ENCODE assay signal across 20 mouse cellular contexts in the genomic region with DNA sequence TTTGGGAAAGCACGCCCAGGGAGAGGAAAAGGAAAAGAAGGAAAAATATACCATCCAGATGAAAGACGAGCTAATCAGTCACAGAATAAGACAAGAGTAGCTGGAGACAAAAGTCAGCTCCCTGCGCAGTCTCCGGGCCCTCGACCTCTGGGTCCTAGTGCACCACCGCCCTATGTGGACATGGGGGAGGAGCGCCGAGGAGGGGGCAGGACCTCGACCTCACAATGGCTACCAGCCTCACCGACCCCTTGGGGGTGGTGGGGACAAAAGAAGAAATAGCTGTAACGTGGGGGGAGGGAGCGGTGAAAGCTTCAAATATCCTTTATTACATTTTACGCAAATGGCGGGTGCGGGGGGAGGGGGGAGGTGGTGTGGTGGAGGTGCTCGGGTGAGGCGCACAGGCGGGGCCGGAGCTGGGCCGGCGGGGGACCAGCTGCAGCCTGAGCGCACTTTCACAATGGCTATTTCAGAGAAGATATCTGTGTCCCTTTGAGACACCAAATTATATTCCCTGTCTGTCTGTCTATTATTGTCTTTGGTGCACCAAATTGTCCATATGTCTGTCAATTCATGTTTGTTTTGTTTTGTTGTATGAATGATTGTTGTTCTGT. TPM values are rescaled to one million over a fixed set of nuclear protein-coding genes. Genes with fewer than 3 reads are reported as not detected.
DNase-seq lines count a peak whose midpoint lies in the region; ATAC-seq and TF ChIP-seq lines count a peak whose summit lies in the region.
"Had no signal": no experiment of that assay in that cellular context is flagged by ENCODE, and none has a peak within 500 bp of the region (broad histone marks: within the 10 kb centered on the region; RNA-seq: fewer than 3 reads in every experiment).

No protein-coding gene starts in this region.

- no peaks in the 10 kb centered on the region for H3K27me3 ChIP-seq in forebrain, embryonic 11.5 days (ENCODE audit: control insufficient read depth, insufficient read depth, low read length)
- H3K27me3 ChIP-seq in forebrain, embryonic 10.5 days (ENCODE audit: poor library complexity, severe bottlenecking) = no peaks in the 10 kb centered on the region
- no peaks in the 10 kb centered on the region for H3K27me3 ChIP-seq in hindbrain, postnatal 0 days (ENCODE audit: insufficient read depth, low read length)
- H3K27me3 ChIP-seq: intestine, embryonic 15.5 days; limb, embryonic 15.5 days; stomach, embryonic 15.5 days had no signal

- H3K4me1 ChIP-seq in forebrain, embryonic 11.5 days (replicated peaks; ENCODE audit: control insufficient read depth, insufficient read depth, low read length) = no peaks in the 10 kb centered on the region
- H3K4me1 ChIP-seq in forebrain, embryonic 10.5 days = no peaks in the 10 kb centered on the region
- H3K4me1 ChIP-seq in hindbrain, postnatal 0 days (ENCODE audit: insufficient read depth, low read length) = no peaks in the 10 kb centered on the region
- H3K4me1 ChIP-seq: intestine, embryonic 15.5 days; limb, embryonic 15.5 days; stomach, embryonic 15.5 days had no signal

- DNase-seq in forebrain, embryonic 11.5 days (ENCODE audit: low spot score) = peak; percentile 50
- DNase-seq in forebrain, embryonic 10.5 days (ENCODE audit: extremely low spot score, low spot score) = no peak
- peak; percentile 16 for DNase-seq in ZHBTc4 (ENCODE audit: low read depth, low spot score)
- DNase-seq in cerebellum, postnatal 25 days = peak; percentile 34 to 50
- DNase-seq in hindbrain, postnatal 0 days (ENCODE audit: low spot score) = peak; percentile 38
- no peak for DNase-seq in testis, postnatal 10 days (ENCODE audit: low spot score)
- DNase-seq in gastrocnemius, adult 18-20 months (ENCODE audit: low spot score) = no peak
- DNase-seq in adrenal gland, postnatal 4 days (ENCODE audit: low spot score in 2 of 2) = no peak
- DNase-seq: B cell, adult 2 months; gastrocnemius, postnatal 10 days; kidney, postnatal 4 days; thymus, postnatal 4 days had no signal

- no peak for ATAC-seq in forebrain, embryonic 11.5 days (replicated peaks; ENCODE audit: low FRiP score)
- peak; percentile 62; the same call in 1 of the 2 replicates for ATAC-seq in hindbrain, postnatal 0 days
- ATAC-seq: intestine, embryonic 15.5 days had no signal

- no peak for TF ChIP-seq CTCF in hindbrain, postnatal 0 days (IDR thresholded peaks at IDR 0.05; ENCODE audit: low read depth)

- no peak overlapping the region for H3K27ac ChIP-seq in forebrain, embryonic 11.5 days (ENCODE audit: low read depth, low read length)
- H3K27ac ChIP-seq in forebrain, embryonic 10.5 days = no peak overlapping the region
- peak overlapping the region; percentile 20; the same call in 1 of the 2 replicates for H3K27ac ChIP-seq in hindbrain, postnatal 0 days
- H3K27ac ChIP-seq: intestine, embryonic 15.5 days; left cerebral cortex, adult 2 months; limb, embryonic 15.5 days; stomach, embryonic 15.5 days had no signal

- H3K9me3 ChIP-seq in forebrain, embryonic 11.5 days (ENCODE audit: control insufficient read depth, low read length) = no peaks in the 10 kb centered on the region; the same call in 1 of the 2 replicates
- H3K9me3 ChIP-seq in forebrain, embryonic 10.5 days = peaks cover 19% of the 10 kb centered on the region
- H3K9me3 ChIP-seq in hindbrain, postnatal 0 days (ENCODE audit: low read length) = no peaks in the 10 kb centered on the region
- H3K9me3 ChIP-seq: intestine, embryonic 15.5 days; limb, embryonic 15.5 days; stomach, embryonic 15.5 days had no signal

- no peak overlapping the region for H3K4me3 ChIP-seq in forebrain, embryonic 11.5 days (ENCODE audit: low read depth, low read length)
- no peak overlapping the region for H3K4me3 ChIP-seq in forebrain, embryonic 10.5 days
- H3K4me3 ChIP-seq in hindbrain, postnatal 0 days (ENCODE audit: low read length) = peak overlapping the region; percentile 26
- H3K4me3 ChIP-seq: intestine, embryonic 15.5 days; left cerebral cortex, adult 2 months; limb, embryonic 15.5 days; stomach, embryonic 15.5 days had no signal

- H3K36me3 ChIP-seq in forebrain, embryonic 11.5 days (ENCODE audit: control insufficient read depth, insufficient read depth, low read length) = no peaks in the 10 kb centered on the region
- peaks cover 5% of the 10 kb centered on the region for H3K36me3 ChIP-seq in forebrain, embryonic 10.5 days (replicated peaks)
- no peaks in the 10 kb centered on the region for H3K36me3 ChIP-seq in hindbrain, postnatal 0 days (ENCODE audit: insufficient read depth, low read length)
- H3K36me3 ChIP-seq: intestine, embryonic 15.5 days; limb, embryonic 15.5 days; stomach, embryonic 15.5 days had no signal

- H3K4me2 ChIP-seq in forebrain, embryonic 11.5 days (ENCODE audit: low read depth, low read length, severe bottlenecking) = no peak overlapping the region
- H3K4me2 ChIP-seq in hindbrain, postnatal 0 days (ENCODE audit: low read depth, low read length) = peak overlapping the region; percentile 16; the same call in 1 of the 2 replicates
- H3K4me2 ChIP-seq: intestine, embryonic 15.5 days; limb, embryonic 15.5 days; stomach, embryonic 15.5 days had no signal

- 84% methylated on average over 22 of the region's 22 CpGs for WGBS in forebrain, embryonic 11.5 days
- 86% methylated on average over 22 of the region's 22 CpGs for WGBS in forebrain, embryonic 10.5 days
- WGBS in hindbrain, postnatal 0 days = 75% methylated on average over 22 of the region's 22 CpGs

- H3K9ac ChIP-seq in forebrain, embryonic 11.5 days (ENCODE audit: low read length) = no peak overlapping the region
- no peak overlapping the region for H3K9ac ChIP-seq in hindbrain, postnatal 0 days (replicated peaks; ENCODE audit: low read length)
- H3K9ac ChIP-seq: intestine, embryonic 15.5 days; limb, embryonic 15.5 days; stomach, embryonic 15.5 days had no signal

RNA-seq across cellular contexts. Expression of a gene that starts 30.3 kb away (rescaled TPM):
- not detected in 2 replicates for polyA plus RNA-seq in forebrain, embryonic 11.5 days (2014; fragmentation: Nextera tagmentation; extraction: Ambion mirVana)
- polyA plus RNA-seq in forebrain, embryonic 10.5 days (2016; fragmentation: Nextera tagmentation; extraction: Ambion mirVana) = not detected in 2 replicates
- 0.14 TPM in 1 of 2 replicates, not detected in the other for total RNA-seq in hindbrain, postnatal 0 days (2014; rRNA removed)
- polyA plus RNA-seq in hindbrain, postnatal 0 days (2015; fragmentation: Nextera tagmentation; extraction: Ambion mirVana) = not detected in 2 replicates
- total RNA-seq in gastrocnemius, adult 18-20 months (2021) = not detected
- total RNA-seq in adrenal gland, postnatal 4 days (2021) = not detected
- total RNA-seq: ES-E14; gastrocnemius, postnatal 10 days had no signal
- polyA plus RNA-seq: heart, embryonic 14.5 days; lung, embryonic 16.5 days; small intestine, adult 2 months; stomach, embryonic 15.5 days had no signal

RNA-seq across cellular contexts. Expression of a gene that starts 47.0 kb away (rescaled TPM):
- 5.9 and 6.3 TPM in 2 replicates for polyA plus RNA-seq in forebrain, embryonic 11.5 days (2014; fragmentation: Nextera tagmentation; extraction: Ambion mirVana)
- 9.7 and 10.8 TPM in 2 replicates for polyA plus RNA-seq in forebrain, embryonic 10.5 days (2016; fragmentation: Nextera tagmentation; extraction: Ambion mirVana)
- 9.0 and 10.9 TPM in 2 replicates for total RNA-seq in hindbrain, postnatal 0 days (2014; rRNA removed)
- polyA plus RNA-seq in hindbrain, postnatal 0 days (2015; fragmentation: Nextera tagmentation; extraction: Ambion mirVana) = 8.3 and 8.4 TPM in 2 replicates
- total RNA-seq in gastrocnemius, adult 18-20 months (2021) = 1 to 10 TPM; 1.4 to 2.4 TPM
- 10 to 100 TPM; 29.5 to 37.0 TPM for total RNA-seq in adrenal gland, postnatal 4 days (2021)

Comparison
In these comparisons a context has a peak if more than half of its experiments do, and no peak if none do; other contexts are left out.
1. DNase-seq: peak in forebrain, embryonic 11.5 days (single experiment), ZHBTc4 (single experiment), cerebellum, postnatal 25 days (2 of 2) and hindbrain, postnatal 0 days (single experiment); none in forebrain, embryonic 10.5 days (single experiment), testis, postnatal 10 days (single experiment), gastrocnemius, adult 18-20 months (single experiment) and adrenal gland, postnatal 4 days (0 of 2).